Mouse (Mus musculus) ovary, adult 18-20 months (tissue): Measurements from ENCODE around the gene Otop3.
"Not testable (repeated sequence)": the region's sequence is repeated elsewhere in the genome, so short reads cannot be mapped to it uniquely, and the experiment has no call there.

Experiments used
- DNase-seq: peaks from one replicate; pipeline ENCODE4 v3.0.0; 2022; ENCODE audit warnings: low spot score, mixed read lengths

The Otop3 gene

DNA sequence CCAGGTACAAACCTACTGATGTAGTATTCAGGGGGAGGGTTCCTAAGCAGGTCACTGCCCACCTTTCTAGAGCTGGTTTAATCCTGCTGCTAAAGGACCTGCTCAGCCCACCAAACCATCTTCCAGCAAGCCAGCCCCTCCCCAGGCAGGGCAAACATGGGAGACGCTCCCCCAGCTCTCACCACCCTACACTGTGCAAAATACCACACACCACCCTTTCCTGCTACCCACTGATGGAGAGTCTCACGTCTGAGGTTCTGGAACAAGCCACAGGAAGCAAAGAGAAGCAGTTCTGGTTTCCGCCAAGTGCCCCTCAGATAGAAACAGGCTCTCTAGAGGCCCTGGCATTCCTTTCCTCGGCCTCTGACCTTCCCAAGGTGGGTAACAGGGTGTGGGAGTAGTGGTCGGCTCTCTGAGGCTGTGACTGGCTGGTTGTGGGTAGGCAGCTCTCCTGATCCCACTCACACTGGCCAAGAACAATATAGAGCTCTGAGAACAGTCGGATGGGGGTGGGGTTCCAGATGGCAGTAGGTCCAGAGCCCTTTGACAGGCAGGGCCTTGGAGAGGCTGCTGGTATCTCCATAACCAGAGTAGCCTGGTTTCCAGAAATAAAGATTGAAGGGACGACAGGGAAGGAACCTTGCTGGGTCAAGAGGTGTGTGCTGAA lies 31.6 kb downstream of the Otop3 start:
- no peak for DNase-seq

DNA sequence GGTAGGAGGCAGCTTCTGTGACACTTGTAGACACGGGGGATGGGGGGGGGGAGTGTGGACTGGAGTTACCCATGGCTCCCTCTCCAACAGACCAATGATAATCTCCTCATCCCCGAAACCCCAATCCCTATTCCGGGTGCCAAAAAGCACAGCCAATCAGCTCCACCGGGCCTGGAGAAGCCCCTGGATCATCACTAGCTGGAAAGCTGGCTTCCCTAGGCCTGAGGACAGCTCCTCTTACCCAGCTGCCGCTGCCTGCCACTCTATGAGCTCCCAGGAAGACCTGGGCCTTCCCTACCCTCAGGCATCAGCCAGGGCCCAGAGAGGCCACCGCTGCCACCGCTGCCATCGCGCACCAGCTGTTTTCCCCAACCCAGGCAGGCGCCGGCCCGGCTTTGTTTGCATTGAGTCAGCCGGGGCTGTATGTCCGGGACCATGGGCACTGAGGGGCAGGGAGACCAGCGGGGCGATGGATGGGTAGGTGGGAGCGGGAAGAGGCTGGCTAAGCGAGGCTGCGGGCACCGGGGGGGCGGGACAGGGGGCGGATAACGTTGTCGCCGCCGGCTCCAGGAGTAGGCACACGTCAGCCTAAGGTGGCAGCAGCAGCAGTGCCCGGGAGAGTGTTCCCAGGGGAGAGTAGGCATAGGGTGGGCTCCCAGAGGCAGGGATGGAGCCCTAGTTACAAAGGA lies 32.3 kb downstream of the Otop3 start:
- no peak for DNase-seq

DNA sequence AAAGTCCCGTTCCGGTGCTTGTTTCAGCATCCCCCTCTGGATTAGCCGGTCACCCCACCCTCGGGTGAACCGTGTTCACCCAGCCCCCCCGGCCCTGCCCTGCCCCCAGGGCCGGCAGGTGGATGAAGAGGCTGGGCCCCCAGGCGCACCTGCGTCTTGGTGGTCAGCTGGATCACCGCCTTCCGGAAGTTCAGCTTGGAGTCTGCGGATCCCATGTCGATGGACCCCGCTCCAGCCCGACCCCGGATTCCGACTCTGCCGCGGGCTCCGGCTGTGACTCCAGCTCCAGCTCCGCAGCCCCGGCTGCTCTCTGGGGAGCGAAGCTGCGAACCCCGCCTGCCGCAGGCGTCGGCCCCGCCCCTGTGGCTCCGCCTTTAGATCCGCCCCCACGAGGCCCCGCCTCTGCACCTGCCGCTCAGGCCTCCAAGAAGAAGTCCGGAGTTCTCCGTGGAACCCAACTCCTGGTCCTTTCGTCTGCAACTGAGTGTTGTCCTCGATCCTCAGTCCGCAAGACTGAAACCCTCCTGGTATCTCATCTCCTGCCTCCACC lies 32.9 kb downstream of the Otop3 start, which contains the start of gene Hid1:
Hid1 (minus strand) TSS at position 362 of the 550 bp plus-strand sequence.
- peak; percentile 68 for DNase-seq

DNA sequence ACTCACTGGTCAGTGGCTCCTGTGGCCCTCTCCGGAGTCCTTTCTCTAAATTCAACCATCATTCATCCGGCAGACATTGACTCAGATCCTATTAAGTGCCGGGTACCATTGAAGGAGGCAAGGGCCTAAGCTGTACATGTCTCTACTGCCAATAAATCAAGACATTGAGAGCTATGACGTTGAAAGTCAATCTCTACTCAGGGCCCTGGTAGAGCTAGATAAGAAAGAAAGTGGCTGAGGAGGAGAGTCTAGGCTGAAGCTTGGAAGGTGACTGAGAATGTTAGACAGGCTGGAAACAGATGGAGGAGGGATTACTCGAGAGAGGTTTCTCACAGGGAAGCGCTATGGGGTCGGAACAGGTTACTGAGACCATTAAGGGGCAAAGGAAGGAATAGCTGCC lies 35.8 kb downstream of the Otop3 start:
- DNase-seq = no peak

DNA sequence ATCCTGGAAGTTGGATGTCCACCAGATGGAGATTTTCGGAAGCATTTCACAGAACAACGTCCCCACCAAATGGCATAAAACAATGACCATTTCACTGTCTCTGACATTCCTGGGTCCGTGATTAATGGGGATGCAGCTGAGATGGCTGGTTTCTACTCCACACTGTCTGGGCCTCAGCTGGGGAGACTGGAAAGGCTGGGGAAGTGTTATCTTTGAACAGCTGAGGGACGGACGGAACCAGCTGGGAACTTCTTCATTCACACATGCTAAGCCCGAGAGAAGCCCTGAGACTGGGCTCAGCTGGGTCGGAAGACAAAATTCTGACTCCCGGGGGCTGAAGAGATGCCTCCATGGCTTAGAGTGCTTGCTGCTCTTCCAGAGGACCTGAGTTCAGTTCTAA lies 36.8 kb downstream of the Otop3 start:
- no peak for DNase-seq

DNA sequence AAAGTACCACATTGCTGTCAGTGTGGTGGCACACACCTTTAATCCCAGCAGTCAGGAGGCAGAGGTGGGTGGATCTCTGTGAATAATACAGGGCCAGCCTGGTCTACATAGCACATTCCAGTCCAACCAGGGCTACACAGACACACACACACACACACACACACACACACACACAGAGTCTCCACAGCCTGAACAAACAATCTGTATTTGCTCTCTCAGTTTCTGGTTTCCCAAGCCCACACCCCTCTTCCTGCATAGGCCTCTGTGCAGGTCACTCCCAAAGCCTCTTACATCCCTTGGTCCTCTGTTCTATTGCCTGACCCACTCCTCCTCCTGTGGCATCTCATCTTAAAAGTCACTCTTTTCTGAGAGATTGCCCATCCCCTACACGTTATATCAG lies 37.5 kb downstream of the Otop3 start:
- no peak for DNase-seq

DNA sequence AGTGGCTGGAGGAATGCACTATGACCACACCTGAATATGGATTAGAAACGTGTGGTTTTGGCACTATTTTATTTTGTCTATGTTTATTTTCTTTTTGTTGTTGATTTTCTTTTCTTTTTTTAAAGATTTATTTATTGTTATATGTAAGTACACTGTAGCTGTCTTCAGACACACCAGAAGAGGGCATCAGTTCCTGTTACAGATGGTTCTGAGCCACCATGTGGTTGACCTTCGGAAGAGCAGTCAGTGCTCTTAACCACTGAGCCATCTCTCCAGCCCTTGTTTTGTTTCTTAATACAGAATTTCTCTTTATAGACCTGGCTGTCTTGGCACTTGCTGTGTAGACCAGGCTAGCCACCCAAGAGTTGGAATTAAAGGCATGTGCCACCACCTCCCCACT lies 38.2 kb downstream of the Otop3 start:
- no peak for DNase-seq

DNA sequence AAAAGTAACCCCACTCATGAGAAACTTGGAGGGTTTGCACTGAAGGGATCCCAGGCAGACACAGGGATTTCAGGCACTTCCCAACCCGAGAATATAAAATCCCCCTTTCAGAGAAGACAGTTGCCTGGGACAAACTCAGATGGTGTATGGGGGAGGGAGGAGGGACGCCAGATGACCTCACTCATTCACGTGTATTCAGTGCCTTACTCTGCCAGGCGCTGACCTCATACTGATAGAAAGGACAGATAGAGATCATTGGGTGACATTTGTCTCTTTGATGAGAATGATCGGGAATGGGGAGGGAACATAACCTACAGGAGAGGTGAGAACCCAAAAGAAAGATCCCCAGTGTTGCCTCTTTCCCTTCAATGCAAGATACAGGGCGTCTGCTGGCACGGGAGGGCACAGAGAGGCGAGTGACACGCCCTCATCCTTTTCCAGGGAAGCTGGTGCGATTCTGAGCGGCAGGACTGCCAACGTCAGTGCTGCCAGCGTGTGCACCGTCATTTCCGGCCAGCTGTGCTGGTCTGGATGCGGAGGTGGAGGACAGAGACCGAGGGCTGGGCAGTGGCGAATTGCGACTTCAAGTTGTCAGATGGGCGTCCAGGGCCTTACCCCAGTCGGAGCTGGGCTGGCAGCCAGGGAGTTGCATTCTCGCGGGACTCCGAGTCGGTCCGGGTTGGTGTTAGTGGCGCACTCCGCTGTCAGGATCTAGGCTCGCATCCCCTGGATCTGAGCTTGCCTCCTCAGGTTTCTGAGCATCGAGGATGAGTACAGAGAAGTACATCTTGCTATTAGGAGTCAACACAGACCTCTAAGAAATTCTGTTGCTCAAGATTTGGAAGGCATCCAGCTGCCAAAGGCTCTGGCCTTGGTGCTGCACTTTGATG lies 39.5 kb downstream of the Otop3 start:
- DNase-seq = peak; percentile 41

DNA sequence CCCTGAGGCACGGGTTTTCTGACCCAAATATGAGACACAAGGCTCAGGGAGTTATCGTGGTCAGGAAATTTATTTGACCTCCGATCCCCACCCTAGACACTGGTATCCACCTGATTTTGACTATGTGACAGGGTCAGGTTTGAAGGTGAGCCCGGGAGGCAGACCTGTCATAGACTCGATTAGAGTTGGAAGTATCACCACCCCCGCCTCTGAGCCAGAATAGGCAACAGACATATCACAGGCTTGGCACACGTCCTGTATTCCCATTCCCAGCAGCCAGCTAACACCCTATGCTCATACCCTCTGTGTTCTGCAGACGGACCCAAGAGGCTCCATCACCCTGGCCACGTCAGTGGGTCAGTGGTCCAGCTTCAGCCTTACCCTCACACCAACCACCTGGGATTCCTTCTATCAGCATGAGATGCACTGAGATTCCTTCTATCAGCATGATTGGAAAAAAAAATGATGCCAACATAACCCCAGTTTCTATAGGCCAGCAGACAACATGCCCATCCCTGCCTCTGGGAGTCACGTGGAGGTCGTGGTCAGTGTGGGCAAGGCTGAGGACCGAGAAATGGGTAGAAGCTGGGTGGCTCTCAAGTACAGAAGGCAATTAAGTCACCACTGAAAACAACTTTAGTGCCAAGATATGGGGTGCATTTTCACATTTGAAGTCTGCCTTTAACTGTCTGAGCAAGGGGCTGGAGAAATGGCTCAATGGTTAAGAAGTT lies 40.3 kb downstream of the Otop3 start:
- DNase-seq = no peak

DNA sequence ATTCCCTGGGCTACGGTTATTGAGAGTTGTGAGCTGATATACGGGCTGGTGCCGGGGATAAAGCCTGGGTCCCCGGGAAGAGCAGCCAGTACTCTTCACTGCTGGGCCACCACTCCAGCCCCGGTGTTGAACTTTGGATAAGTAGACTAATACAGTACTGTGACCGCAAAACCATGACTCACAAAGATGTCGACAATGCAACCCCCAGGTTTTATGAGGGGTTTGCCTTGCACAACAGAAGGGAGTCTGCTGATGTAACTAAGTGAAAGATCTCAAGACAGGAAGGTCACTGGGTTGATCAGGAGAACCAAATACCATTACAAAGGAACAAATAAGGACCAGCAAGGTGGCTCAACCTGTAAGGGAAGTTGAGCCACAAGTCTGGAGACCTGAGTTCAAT lies 42.2 kb downstream of the Otop3 start:
- no peak for DNase-seq

DNA sequence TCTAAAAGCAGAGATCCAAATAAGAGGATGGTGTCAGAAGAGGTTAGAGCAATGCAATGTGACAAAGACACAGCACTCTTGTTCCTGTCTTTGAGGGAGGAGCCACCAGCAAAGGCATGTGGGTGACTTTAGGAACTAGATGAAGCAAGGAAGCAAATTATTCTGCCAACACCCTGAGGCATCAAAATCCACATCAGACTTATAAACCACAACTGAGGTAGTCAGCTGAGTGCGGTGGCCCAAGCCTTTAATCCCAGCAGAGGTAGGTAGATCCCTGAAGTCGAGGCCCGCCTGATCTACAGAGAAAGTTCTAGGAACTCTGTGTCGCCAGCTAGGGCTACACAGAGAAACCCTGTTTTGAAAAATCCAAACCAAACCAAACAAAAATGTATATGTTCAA lies 42.7 kb downstream of the Otop3 start:
- DNase-seq = no peak

DNA sequence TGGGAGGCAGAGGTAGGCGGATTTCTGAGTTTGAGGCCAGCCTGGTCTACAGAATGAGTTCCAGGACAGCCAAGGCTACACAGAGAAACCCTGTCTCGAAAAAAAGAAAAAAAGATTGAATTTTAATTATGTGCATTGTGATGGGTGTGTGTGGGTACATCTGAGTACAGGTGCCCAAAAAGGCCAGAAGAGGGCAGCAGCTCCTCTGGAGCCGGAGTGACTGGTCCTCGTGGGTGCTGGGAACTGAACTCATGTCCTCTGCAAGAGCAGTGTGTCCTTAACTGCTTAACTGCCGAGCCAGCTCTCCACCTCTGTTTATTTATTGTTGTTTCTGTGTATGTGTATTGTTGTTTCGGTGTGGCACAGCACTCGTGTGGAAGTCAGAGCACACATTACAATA lies 43.3 kb downstream of the Otop3 start:
- no peak for DNase-seq

DNA sequence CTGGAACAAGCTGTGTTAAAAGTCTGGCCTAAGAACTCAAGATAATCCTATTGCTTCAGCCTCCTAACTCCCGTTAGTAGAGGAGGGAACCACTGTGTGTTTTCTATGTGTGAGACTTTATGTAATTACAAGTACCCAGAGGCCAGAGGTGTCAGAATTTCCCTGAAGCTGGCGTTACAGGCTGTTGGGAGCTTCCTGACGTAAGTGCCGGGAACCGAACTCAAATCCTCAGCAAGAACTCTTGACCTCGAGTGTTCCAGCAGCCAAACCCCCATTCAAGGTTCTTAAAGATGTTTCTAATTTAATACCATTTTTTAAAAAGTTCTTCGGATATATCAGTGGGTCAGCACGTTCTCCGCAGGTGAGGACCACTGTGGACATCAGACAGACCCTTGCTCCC lies 46.7 kb downstream of the Otop3 start:
- no peak for DNase-seq

DNA sequence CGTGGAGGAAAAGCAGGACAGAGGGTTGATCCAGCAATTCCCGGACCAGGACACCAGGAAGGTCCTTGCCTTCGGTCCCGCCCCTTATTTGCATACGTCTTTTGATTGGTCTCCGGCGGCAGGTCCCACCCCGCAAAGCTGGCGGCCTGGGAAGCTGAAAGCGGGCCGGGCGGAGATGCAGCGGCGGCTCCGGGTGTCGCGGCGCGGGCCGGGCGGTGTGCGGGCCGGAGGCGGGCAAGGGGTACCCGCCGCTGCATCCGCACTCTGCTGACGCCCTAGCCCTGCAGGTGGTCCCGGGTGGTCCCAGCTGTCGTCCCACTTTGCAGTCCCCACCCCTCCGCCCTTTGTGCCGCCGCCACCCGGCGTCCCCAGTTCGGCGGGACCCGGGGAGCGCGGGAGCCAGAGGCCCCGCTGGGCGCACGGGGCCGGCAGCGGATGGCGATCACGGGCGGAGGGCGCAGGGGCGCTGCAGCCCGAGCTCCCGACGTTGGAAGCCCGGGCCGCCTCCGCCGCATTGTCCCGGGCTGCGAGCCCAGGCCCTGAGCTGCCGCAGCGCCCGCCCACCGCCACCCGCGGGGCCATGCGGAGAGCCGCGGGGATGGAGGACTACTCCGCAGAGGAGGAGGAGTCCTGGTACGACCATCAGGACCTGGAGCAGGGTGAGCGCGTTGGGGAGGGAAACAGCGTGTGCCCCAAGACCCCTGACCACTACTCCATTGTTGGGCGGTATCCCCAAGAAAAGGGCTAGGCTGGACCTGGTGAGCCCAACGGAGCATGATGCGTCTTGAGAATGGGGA lies 47.4 kb downstream of the Otop3 start, which contains the start of gene Cdr2l:
Cdr2l (plus strand) TSS at position 174 of the 797 bp plus-strand sequence.
- DNase-seq = peak; percentile 91

DNA sequence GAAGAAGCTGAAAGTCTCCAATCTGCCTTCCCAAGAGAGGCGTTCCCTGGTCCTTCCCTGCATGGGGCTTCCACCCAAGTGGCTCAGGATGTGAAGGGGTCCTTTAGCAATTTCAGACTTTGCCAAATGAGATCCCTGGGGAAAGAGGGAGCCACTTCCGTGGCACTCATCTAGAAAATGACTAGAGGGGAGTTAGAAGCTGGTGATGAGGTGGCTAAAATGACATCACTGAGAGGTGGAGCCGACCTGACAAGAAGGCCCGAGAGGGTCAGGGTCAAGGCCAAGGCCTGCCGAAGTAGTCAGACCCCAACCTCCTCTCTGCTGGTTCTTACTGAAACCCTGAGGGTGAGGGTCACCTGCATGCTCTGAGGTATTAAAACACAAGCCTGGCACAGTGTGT lies 48.4 kb downstream of the Otop3 start:
- DNase-seq = no peak

DNA sequence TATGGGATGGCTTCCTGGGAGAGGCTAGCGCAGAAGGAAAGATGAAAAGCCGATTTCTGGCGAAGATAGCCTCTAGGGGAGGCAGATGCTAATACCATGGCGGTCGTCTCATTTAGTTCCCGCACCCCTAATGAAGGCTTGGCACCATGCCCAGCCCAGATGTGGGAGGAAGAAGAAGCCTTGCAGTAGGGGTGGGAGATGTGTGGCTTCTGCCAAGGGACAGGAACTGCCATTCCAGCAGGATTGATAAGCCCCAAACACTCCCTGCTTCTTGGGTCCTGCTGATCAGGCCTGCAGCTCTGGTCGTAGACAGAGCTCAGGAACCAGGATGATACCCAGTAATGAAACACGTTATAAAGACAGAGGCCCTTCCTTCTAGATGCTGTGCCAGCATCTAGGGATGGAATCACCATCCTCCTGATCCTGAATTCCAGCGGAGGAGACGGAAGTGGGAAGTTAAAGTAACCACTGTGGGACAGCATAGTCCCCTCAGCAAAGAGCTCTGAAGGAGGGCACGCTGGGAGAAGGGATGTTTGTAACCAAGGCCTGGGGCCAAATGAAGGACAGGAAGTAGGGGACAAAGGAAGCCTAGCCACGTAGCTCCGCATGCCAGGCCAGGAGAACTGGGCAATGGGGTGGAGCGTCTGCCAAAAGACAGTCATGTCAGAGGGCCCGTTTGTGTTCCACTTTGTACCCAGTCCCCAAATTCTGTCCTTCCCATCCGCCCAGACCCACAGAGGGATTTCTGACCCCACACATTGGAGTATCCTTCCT lies 49.4 kb downstream of the Otop3 start:
- DNase-seq = no peak

DNA sequence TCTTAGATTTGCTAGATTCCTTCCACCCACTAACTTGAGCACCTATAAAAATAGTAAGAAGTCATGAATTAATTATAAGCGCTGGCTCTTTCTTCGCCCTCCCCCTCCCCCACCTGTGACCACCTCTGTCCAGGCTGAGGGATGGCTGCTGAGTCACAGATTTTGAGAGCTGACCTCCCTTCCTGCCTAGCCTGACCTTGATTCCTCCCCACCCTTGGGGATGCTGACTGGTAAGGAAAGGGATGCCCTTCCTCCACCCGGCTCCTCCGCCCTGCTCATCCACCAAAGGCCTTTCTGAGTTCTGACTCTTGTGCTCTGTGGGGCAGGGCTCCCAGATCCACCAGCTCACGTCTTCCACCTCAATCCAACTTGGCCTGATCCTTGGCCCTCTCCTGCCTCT lies 50.1 kb downstream of the Otop3 start:
- no peak for DNase-seq

DNA sequence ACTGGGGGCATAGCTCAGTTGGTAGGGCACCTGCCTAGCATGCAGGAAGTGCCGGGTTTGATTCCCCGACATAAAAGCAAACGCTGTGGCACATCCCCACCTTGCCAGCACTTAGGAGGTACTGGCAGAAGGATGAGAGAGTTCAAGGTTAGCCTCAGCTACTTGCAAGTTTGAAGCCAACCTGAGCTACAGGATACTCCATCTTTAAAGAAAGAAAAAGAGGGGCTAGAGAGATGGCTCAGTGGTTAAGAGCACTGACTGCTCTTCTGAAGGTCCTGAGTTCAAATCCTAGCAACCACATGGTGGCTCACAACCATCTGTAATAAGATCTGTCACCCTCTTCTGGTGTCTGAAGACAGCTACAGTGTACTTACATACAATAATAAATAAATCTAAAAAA lies 52.3 kb downstream of the Otop3 start:
- DNase-seq = not testable (repeated sequence)

DNA sequence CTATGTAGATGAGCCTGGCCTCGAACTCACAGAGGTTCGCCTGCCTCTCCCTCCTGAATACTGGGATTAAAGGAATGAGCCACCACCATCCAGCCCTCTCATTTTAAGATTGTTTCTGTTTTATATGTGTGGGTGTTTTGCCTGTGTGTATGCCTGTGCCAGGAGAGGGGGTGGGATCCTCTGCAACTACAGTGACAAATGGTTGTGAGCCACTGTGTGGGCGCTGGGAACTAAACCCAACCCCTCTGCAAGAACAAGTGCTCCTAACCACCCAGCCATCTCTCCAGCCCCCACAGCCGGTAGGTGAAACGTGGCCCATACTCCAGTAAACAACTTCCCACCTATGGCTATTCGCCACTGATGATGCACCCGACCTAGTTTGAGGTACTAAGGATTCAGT lies 56.8 kb downstream of the Otop3 start:
- no peak for DNase-seq

DNA sequence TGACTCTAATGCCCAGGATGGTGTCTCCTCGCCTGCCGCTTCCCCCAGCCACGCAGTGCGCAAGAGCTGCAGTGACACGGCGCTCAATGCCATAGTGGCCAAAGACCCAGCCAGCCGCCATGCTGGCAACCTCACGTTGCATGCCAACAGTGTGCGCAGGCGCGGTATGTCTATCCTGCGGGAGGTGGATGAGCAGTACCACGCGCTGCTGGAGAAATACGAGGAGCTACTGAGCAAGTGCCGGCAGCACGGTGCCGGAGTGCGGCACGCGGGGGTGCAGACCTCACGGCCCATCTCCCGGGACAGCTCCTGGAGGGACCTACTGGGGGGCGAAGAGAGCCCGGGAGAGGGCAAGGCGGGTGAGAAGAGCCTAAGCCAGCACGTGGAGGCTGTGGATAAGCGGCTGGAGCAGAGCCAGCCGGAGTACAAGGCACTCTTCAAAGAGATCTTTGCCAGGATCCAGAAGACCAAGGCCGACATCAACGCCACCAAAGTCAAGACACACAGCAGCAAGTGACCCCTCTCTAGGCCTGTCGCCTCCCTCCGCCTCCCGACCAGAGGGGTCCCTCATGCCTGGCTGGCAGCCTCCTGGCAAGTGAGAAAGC lies 59.3 kb downstream of the Otop3 start:
- DNase-seq = no peak
